Mouse (Mus musculus): ENCODE results near the gene Supt6.
"Not testable (repeated sequence)": the region's sequence is repeated elsewhere in the genome, so short reads cannot be mapped to it uniquely, and the experiment has no call there.

The Supt6 gene

GRCm38 (mm10) chr11:78245627-78246317 is at the start of gene Supt6, which contains the start of gene Sdf2:
Supt6 (minus strand) TSS chr11:78245987.
Sdf2 (plus strand) TSS chr11:78245746.
- peak; percentile 91 to 94 for DNase-seq

GRCm38 (mm10) chr11:78294585-78294984 is 48.8 kb upstream of the Supt6 start:
- no peak for DNase-seq

- no peak for DNase-seq
Measured at GRCm38 (mm10) chr11:78290654-78291053, 44.9 kb upstream of the Supt6 start, which contains the start of gene BC030499. BC030499 (plus strand) TSS chr11:78290841.

GRCm38 (mm10) chr11:78289146-78289763 is 43.5 kb upstream of the Supt6 start:
- DNase-seq = no peak

- DNase-seq = no peak
Measured at GRCm38 (mm10) chr11:78279586-78279985, 33.8 kb upstream of the Supt6 start.

- DNase-seq = no peak
Measured at GRCm38 (mm10) chr11:78278853-78279252, 33.1 kb upstream of the Supt6 start.

GRCm38 (mm10) chr11:78276169-78276568 is 30.4 kb upstream of the Supt6 start:
- DNase-seq = not testable (repeated sequence)

- no peak for DNase-seq
Measured at GRCm38 (mm10) chr11:78275596-78275995, 29.8 kb upstream of the Supt6 start.

- DNase-seq = no peak
Measured at GRCm38 (mm10) chr11:78271986-78272385, 26.2 kb upstream of the Supt6 start.

GRCm38 (mm10) chr11:78265571-78265970 is 19.8 kb upstream of the Supt6 start:
- no peak for DNase-seq

- peak; percentile 72 to 74 for DNase-seq
Measured at GRCm38 (mm10) chr11:78262550-78262949, 16.8 kb upstream of the Supt6 start.

GRCm38 (mm10) chr11:78261380-78262352 is 15.9 kb upstream of the Supt6 start, which contains the start of gene 2610507B11Rik:
2610507B11Rik (plus strand) TSS chr11:78261752.
- peak; percentile 96 to 97 for DNase-seq

- DNase-seq = no peak
Measured at GRCm38 (mm10) chr11:78260489-78261258, 14.9 kb upstream of the Supt6 start.

- DNase-seq = no peak
Measured at GRCm38 (mm10) chr11:78256618-78257017, 10.8 kb upstream of the Supt6 start.

GRCm38 (mm10) chr11:78247727-78248140 is 1.9 kb upstream of the Supt6 start:
- DNase-seq = no peak

GRCm38 (mm10) chr11:78247012-78247348 is 1.2 kb upstream of the Supt6 start:
- DNase-seq = no peak

- no peak for DNase-seq
Measured at GRCm38 (mm10) chr11:78246318-78247011, 678 bp upstream of the Supt6 start.

- DNase-seq = no peak
Measured at GRCm38 (mm10) chr11:78245261-78245626, 543 bp downstream of the Supt6 start.

- DNase-seq = peak in 1 of 2 experiments; percentile 23
Measured at GRCm38 (mm10) chr11:78240193-78240857, 5.5 kb downstream of the Supt6 start.

- no peak for DNase-seq
Measured at GRCm38 (mm10) chr11:78231518-78231917, 14.3 kb downstream of the Supt6 start.

- no peak for DNase-seq
Measured at GRCm38 (mm10) chr11:78223586-78223985, 22.2 kb downstream of the Supt6 start.

Measured in lung, postnatal 4 days (tissue).